Mouse (Mus musculus) left cerebral cortex, postnatal 4 days (tissue): Measurements from ENCODE around the gene Ftl1. TPM values are rescaled to one million over a fixed set of nuclear protein-coding genes. Genes with fewer than 3 reads are reported as not detected.
"Not testable (repeated sequence)": the region's sequence is repeated elsewhere in the genome, so short reads cannot be mapped to it uniquely, and the experiment has no call there.

Source experiments
- DNase-seq: peaks from one replicate; pipeline ENCODE4 v3.0.0-alpha.2; 2022
- intact Hi-C: fragments of 180-260 bp; cut with DNase I; formaldehyde crosslinking; loops from one replicate; pipeline ENCODE4 v1.15.1; 2025
- total RNA-seq, 2 experiments: library from RNA; stranded (reverse); gene quantifications; 2 replicates each; pipeline ENCODE4 v1.2.3; 2021

The Ftl1 gene
- total RNA-seq, 2 experiments from 2014 or later, result 708 to 725 TPM

DNA sequence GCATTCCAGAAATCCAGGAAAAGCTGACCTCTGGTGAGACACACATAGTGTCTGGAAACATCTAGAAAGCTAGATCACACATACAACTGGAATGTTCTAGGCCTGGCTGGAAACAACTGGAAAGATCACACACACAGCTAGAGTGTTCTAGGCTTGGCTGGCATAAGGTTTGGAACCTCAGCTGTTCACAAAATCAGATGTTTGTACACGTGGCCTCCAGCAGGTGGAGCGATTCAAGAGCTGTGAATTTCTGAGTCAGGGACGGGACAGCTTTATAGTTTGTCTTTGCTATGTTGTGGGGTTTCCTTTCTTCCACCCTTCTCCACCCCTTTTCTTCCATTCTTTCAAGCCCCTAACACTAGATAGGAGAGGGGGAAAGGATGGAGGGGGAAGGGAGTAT is 17.3 kb upstream of the Ftl1 start:
- intact Hi-C loops, result loop anchor here (5.0 kb wide), 1 partner anchor 85 kb away; no protein-coding TSS in a partner anchor
- DNase-seq, result peak; percentile 62

GRCm38 (mm10) chr7:45476453-45476852 is 16.8 kb upstream of the Ftl1 start:
- no peak for DNase-seq
- intact Hi-C loops, result loop anchor here (5.0 kb wide), 1 partner anchor 86 kb away; no protein-coding TSS in a partner anchor

- DNase-seq, result no peak
- intact Hi-C loops, result loop anchor here (5.0 kb wide), 1 partner anchor 87 kb away; no protein-coding TSS in a partner anchor
Observed at GRCm38 (mm10) chr7:45475291-45475969, 15.7 kb upstream of the Ftl1 start.

GRCm38 (mm10) chr7:45470869-45471268 is 11.2 kb upstream of the Ftl1 start:
- intact Hi-C loops, result no loop called here
- DNase-seq, result peak; percentile 64

GRCm38 (mm10) chr7:45467090-45467670 is 7.5 kb upstream of the Ftl1 start:
- intact Hi-C loops, result no loop called here
- no peak for DNase-seq

GRCm38 (mm10) chr7:45466283-45467089 is 6.8 kb upstream of the Ftl1 start, which contains the start of gene Bax:
Bax (minus strand) TSS chr7:45466898.
- intact Hi-C loops, result no loop called here
- DNase-seq, result peak; percentile 98

GRCm38 (mm10) chr7:45465549-45465948 is 5.9 kb upstream of the Ftl1 start:
- intact Hi-C loops, result no loop called here
- no peak for DNase-seq

DNA sequence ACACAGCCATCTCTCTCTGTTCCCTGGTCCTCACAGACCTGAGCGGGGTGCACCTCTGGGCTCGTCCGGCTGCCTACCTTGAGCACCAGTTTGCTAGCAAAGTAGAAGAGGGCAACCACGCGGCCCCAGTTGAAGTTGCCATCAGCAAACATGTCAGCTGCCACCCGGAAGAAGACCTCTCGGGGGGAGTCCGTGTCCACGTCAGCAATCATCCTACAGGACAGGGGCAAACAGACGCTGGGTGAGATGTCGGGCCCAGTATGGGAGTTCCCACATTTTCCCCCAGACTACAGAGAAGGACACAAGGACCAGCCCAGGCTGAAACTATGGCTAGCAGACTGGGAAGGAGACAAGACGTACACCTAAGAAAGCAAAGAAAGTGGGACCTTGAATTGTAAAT is 5.4 kb upstream of the Ftl1 start:
- intact Hi-C loops, result no loop called here
- DNase-seq, result no peak

DNA sequence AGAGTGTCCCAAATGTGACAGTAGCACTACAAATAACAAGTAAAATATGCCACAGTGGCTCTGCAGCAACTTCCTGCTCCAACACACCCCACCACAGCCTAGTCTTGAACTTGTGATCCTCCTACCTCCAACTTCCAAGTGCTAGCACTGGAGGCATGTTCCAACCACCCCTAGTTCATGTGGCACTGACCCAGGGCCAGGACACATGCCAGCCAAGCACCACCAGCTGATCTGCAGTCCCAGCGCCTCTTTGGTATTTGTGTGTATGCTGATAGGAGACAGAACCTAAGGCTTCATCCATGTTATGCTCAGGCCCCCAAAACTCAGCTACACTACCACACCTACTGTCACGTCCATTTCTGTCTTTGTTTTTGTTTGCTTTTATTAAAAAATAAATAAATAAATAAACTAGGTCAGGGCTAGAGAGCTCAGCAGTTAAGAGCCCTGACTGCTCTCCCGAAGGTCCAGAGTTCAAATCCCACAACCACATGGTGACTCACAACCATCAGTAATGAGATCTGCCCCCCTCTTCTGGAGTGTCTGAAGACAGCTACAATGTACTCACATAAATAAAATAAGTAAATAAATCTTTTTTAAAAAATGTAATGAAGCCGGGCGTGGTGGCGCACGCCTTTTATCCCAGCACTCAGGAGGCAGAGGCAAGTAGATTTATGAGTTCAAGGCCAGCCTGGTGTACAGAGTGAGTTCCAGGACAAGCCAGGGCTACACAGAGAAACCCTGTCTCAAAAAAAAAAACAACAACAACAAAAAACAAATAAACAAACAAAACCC is 4.5 kb upstream of the Ftl1 start:
- intact Hi-C loops, result no loop called here

GRCm38 (mm10) chr7:45462868-45463267 is 3.2 kb upstream of the Ftl1 start:
- DNase-seq, intact Hi-C loops: not testable (repeated sequence)

More for the DNA sequence above, 4.5 kb upstream of the Ftl1 start:
- DNase-seq, result no peak

DNA sequence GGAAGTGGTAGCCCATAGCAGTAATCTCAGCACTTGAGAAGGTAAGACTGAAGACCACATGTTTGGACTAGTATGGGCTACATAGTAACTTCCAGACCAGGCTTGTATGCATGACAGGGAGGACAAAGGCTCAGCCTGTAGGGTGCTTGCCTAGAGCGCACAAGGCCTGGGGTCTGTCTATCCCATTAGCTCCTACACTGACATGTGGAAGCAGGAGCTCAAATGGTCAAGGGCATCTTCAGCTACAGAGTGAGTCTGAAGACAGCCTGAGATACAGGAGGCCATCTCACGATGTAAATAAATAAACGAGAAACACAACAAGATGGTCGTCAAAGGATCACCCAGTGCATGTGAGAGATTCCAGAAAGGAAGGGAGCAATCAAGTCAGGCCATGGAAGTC is 2.6 kb upstream of the Ftl1 start:
- intact Hi-C loops, result no loop called here
- DNase-seq, result no peak

GRCm38 (mm10) chr7:45461781-45462180 is 2.1 kb upstream of the Ftl1 start:
- no peak for DNase-seq
- intact Hi-C loops, result no loop called here

DNA sequence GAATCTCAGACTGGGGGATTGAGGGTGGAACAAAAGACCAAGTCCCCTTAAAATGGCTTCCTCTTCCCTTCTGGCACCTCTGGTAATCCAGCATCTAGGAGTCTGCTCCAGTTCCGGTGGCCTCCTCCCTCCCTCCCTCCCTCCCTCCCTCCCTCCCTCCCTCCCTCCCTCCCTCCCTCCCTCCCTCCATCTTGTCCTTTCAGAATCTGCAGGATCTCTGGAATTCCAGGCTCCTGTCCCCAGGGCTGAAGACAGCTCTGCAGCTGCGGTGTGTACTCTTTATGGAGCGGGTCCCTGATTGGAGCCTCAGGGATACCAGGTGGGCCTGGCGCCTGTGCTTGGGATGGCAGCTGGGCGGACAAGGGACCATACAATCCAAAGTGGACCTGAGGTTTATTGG is 1.6 kb upstream of the Ftl1 start:
- DNase-seq, result no peak
- intact Hi-C loops, result no loop called here

DNA sequence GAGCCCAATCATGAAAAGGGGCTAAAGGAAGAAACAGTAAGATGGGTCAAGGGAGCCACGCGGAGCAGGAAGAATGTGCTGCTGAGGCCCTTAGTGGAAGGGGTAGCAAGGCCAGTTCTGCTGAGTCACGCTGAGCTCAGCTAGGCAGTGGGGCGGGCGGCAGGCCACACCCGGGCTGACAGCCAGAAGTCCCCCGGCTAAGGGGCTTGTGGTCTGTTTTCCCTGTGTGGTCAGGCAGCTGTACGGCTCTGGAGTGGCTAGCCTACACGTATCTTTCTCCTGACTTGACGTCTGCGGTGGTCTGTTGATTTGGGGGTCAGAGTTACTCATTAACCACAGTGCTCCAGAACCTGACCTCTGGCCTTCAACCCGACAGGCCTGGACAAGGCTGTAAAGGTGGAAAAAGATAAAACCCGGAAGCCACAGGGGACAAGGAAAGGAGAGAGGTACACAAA is 1.2 kb upstream of the Ftl1 start:
- DNase-seq, result peak; percentile 73
- intact Hi-C loops, result no loop called here

DNA sequence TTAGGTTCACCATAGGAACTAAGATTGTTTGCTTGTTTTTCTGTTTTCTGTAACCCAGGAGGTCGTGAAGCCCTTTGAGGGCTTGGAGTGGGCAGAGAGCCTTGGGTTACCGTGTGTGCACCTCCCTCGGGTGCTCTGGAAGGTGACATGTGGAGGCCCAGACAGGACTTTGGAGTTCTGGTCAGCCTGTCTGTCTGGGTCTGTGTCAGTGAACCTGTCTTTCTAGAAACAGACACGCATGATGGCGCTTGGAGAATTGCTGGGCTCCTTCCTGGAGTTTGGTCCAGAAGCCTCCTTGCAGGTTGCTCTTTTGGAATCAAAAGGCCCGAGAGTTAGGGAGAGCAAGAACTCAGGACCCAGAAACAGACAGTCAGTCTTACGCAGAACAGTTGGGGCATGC is 693 bp upstream of the Ftl1 start:
- DNase-seq, result no peak
- intact Hi-C loops, result no loop called here

- DNase-seq, result peak; percentile 93
- intact Hi-C loops, result no loop called here
Observed at GRCm38 (mm10) chr7:45458748-45459563, 728 bp downstream of the Ftl1 start.

DNA sequence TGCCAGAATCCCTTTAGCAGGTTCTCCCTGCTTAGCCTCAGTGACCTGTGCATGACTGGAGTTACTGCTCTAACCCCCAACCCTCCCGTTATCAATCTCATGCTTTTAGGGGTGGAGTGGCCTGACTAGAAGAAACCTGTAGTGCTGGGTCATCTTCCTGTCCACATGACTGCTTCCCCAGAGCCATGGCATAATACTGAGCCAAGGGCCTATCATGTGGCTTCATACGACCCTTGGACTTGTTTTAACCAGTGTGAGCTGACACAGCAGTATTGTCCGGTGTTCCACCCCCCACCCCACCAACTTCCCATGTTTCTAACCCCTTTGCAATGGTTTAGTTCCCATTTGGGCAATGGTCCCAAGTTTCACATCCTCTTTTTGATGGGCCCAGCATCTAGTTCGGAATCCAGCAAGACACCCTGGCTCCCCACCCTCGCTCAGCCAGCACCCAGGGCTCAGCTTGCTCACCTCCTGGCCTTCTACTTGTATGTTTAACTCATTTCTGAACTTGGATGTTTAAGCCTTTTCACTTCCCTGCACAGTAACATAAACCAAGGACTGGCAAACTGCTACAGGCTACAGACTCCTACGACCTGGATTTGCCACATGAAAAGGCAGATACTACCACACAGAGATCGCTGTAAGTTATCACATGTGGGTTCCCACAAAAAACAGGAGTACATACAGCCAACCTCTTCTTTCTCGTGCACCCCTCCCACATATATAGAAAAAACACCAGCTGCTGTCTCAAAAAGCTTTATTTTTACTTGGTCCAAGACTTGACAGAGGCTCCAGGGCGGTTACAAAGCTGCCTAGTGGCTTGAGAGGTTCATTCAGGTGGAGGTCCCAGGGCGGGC is 2.3 kb downstream of the Ftl1 start:
- intact Hi-C loops, result no loop called here
- no peak for DNase-seq

DNA sequence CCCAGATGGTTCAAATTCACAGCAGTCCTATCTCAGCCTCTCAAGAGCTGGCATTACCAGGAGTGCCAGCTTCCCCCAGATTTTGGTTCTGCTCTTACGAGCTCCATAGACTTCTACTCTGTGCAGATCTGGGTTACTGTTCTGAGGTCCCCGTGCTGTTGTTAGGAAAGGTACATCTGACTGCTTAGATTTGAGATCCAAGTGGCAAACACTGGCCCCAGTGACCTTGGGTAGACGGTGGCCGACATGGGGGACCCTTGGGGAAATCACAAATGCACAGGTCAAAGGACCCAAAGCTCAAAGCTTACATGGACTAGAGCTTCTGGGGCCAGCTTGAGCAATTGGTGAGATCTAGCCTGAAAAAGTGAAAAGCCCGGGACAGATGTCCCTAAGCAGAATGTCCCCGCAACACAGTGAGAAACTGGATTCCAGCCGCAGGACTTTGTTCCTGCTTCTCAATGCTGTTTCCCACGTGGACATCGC is 2.9 kb downstream of the Ftl1 start:
- intact Hi-C loops, result no loop called here
- DNase-seq, result no peak
